24 mouse cellular contexts compared by ENCODE assay signal in the genomic region with DNA sequence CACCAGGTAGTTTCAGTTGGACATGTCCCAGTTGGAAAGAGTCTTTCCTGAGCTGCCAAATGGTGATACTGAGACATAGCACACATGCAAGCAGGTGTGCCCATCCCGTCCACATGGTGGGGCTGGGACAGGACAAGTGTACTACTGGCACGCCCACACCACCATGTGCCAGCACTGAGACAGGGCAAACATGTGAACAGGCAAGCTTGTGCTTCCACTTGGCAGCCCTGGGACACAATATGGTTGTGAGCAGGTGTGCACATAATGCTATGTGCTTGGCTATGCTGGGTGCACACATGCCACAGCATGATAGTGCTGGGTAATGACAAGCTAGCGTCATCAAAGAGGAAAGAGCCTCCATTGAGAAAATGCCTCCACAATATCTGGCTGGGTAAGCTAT. TPM values are rescaled to one million over a fixed set of nuclear protein-coding genes. Genes with fewer than 3 reads are reported as not detected.
DNase-seq lines count a peak whose midpoint lies in the region; ATAC-seq lines count a peak whose summit lies in the region.
"Had no signal": no experiment of that assay in that cellular context is flagged by ENCODE, and none has a peak within 500 bp of the region (broad histone marks: within the 10 kb centered on the region; RNA-seq: fewer than 3 reads in every experiment).

No protein-coding gene starts in this region.

- no peak overlapping the region for H3K9ac ChIP-seq in forebrain, embryonic 13.5 days
- H3K9ac ChIP-seq in forebrain, embryonic 12.5 days = no peak overlapping the region
- H3K9ac ChIP-seq in forebrain, embryonic 16.5 days (replicated peaks; ENCODE audit: low read depth, low read length) = no peak overlapping the region
- H3K9ac ChIP-seq: embryonic facial prominence, embryonic 12.5 days; hindbrain, embryonic 14.5 days; intestine, embryonic 15.5 days; limb, embryonic 12.5 days; liver, embryonic 12.5 days; midbrain, embryonic 15.5 days; neural tube, embryonic 12.5 days had no signal

- H3K27me3 ChIP-seq in forebrain, embryonic 13.5 days = no peaks in the 10 kb centered on the region
- H3K27me3 ChIP-seq in forebrain, embryonic 12.5 days = no peaks in the 10 kb centered on the region
- H3K27me3 ChIP-seq in forebrain, embryonic 16.5 days (replicated peaks; ENCODE audit: control insufficient read depth, insufficient read depth, low read length) = no peaks in the 10 kb centered on the region
- H3K27me3 ChIP-seq: embryonic facial prominence, embryonic 12.5 days; intestine, embryonic 15.5 days; limb, embryonic 12.5 days; liver, embryonic 12.5 days; midbrain, embryonic 15.5 days; neural tube, embryonic 12.5 days had no signal

- intact Hi-C loops in left cerebral cortex, postnatal 4 days (cut with DNase I) = no loop called here
- intact Hi-C loops in left cerebral cortex, postnatal 36 days (cut with DNase I) = no loop called here

- ATAC-seq in forebrain, embryonic 13.5 days = peak; percentile 46; the same call in 1 of the 2 replicates
- ATAC-seq in forebrain, embryonic 12.5 days (ENCODE audit: low FRiP score) = no peak
- ATAC-seq in forebrain, embryonic 16.5 days = peak; percentile 90
- ATAC-seq: intestine, embryonic 15.5 days; liver, embryonic 12.5 days; midbrain, embryonic 15.5 days had no signal

- H3K4me3 ChIP-seq in forebrain, embryonic 13.5 days = no peak overlapping the region
- no peak overlapping the region for H3K4me3 ChIP-seq in forebrain, embryonic 12.5 days (replicated peaks)
- no peak overlapping the region for H3K4me3 ChIP-seq in forebrain, embryonic 16.5 days (replicated peaks; ENCODE audit: low read length)
- H3K4me3 ChIP-seq: embryonic facial prominence, embryonic 12.5 days; intestine, embryonic 15.5 days; layer of hippocampus, adult 2 months; limb, embryonic 12.5 days; liver, embryonic 12.5 days; midbrain, embryonic 15.5 days; neural tube, embryonic 12.5 days had no signal

- no peak overlapping the region for H3K27ac ChIP-seq in forebrain, embryonic 13.5 days
- no peak overlapping the region for H3K27ac ChIP-seq in forebrain, embryonic 12.5 days
- no peak overlapping the region for H3K27ac ChIP-seq in forebrain, embryonic 16.5 days (ENCODE audit: low read length)
- H3K27ac ChIP-seq: embryonic facial prominence, embryonic 12.5 days; hindbrain, embryonic 14.5 days; intestine, embryonic 15.5 days; layer of hippocampus, adult 2 months; limb, embryonic 12.5 days; liver, embryonic 12.5 days; midbrain, embryonic 15.5 days; neural tube, embryonic 12.5 days had no signal

- H3K4me2 ChIP-seq in forebrain, embryonic 13.5 days = no peak overlapping the region
- no peak overlapping the region for H3K4me2 ChIP-seq in forebrain, embryonic 12.5 days
- no peak overlapping the region for H3K4me2 ChIP-seq in forebrain, embryonic 16.5 days (ENCODE audit: low read length)
- H3K4me2 ChIP-seq: embryonic facial prominence, embryonic 12.5 days; hindbrain, embryonic 14.5 days; intestine, embryonic 15.5 days; limb, embryonic 12.5 days; liver, embryonic 12.5 days; midbrain, embryonic 15.5 days; neural tube, embryonic 12.5 days had no signal

- H3K36me3 ChIP-seq in forebrain, embryonic 13.5 days (ENCODE audit: poor library complexity, severe bottlenecking) = no peaks in the 10 kb centered on the region
- no peaks in the 10 kb centered on the region for H3K36me3 ChIP-seq in forebrain, embryonic 12.5 days (replicated peaks)
- no peaks in the 10 kb centered on the region for H3K36me3 ChIP-seq in forebrain, embryonic 16.5 days (ENCODE audit: control insufficient read depth, insufficient read depth)
- H3K36me3 ChIP-seq: embryonic facial prominence, embryonic 12.5 days; intestine, embryonic 15.5 days; limb, embryonic 12.5 days; liver, embryonic 12.5 days; midbrain, embryonic 15.5 days; neural tube, embryonic 12.5 days had no signal

- 86% methylated on average over 3 of the region's 3 CpGs for WGBS in forebrain, embryonic 13.5 days
- 91% methylated on average over 3 of the region's 3 CpGs for WGBS in forebrain, embryonic 12.5 days
- WGBS in forebrain, embryonic 16.5 days = 82% methylated on average over 3 of the region's 3 CpGs

- no peaks in the 10 kb centered on the region for H3K9me3 ChIP-seq in forebrain, embryonic 13.5 days (replicated peaks)
- H3K9me3 ChIP-seq in forebrain, embryonic 12.5 days = no peaks in the 10 kb centered on the region
- no peaks in the 10 kb centered on the region for H3K9me3 ChIP-seq in forebrain, embryonic 16.5 days (ENCODE audit: control insufficient read depth, low read length)
- H3K9me3 ChIP-seq: embryonic facial prominence, embryonic 12.5 days; intestine, embryonic 15.5 days; limb, embryonic 12.5 days; liver, embryonic 12.5 days; midbrain, embryonic 15.5 days; neural tube, embryonic 12.5 days had no signal

- peak; percentile 53 for DNase-seq in left cerebral cortex, postnatal 4 days
- DNase-seq in left cerebral cortex, postnatal 36 days (ENCODE audit: low spot score in 2 of 2) = no peak
- peak; percentile 45 to 79 for DNase-seq in layer of hippocampus, postnatal 14 days (ENCODE audit: low spot score in 2 of 2)
- no peak for DNase-seq in lung, postnatal 25 days (ENCODE audit: low spot score)
- DNase-seq: adrenal gland, postnatal 10 days; cerebellum, adult 11 months; gastrocnemius, postnatal 36 days; kidney, adult 8-10 months; kidney, postnatal 14 days; lung, adult 18-20 months; lung, postnatal 14 days; right cerebral cortex, postnatal 25 days; spleen, adult 18-20 months had no signal

- H3K4me1 ChIP-seq in forebrain, embryonic 13.5 days = no peaks in the 10 kb centered on the region
- H3K4me1 ChIP-seq in forebrain, embryonic 12.5 days = no peaks in the 10 kb centered on the region
- no peaks in the 10 kb centered on the region for H3K4me1 ChIP-seq in forebrain, embryonic 16.5 days (replicated peaks; ENCODE audit: control insufficient read depth, insufficient read depth, low read length)
- H3K4me1 ChIP-seq: embryonic facial prominence, embryonic 12.5 days; intestine, embryonic 15.5 days; limb, embryonic 12.5 days; liver, embryonic 12.5 days; midbrain, embryonic 15.5 days; neural tube, embryonic 12.5 days had no signal

RNA-seq across cellular contexts. Expression of a gene that starts 8.8 kb away (rescaled TPM):
- 13.9 and 15.1 TPM in 2 replicates for polyA plus RNA-seq in forebrain, embryonic 13.5 days (2015; fragmentation: Nextera tagmentation; extraction: Ambion mirVana)
- polyA plus RNA-seq in forebrain, embryonic 12.5 days (2016; fragmentation: Nextera tagmentation; extraction: Ambion mirVana) = 16.3 and 17.7 TPM in 2 replicates
- total RNA-seq in left cerebral cortex, postnatal 4 days (2021) = 10 to 100 TPM; 27.5 to 27.8 TPM
- total RNA-seq in left cerebral cortex, postnatal 36 days (2021) = 10 to 100 TPM; 21.7 to 26.4 TPM
- polyA plus RNA-seq in forebrain, embryonic 16.5 days (2015; fragmentation: Nextera tagmentation; extraction: Ambion mirVana) = 18.3 and 20.5 TPM in 2 replicates
- total RNA-seq in layer of hippocampus, postnatal 14 days (2021) = 10 to 100 TPM; 24.4 to 26.3 TPM

Comparison
In these comparisons a context has a peak if more than half of its experiments do, and no peak if none do; other contexts are left out.
1. DNase-seq: peak in left cerebral cortex, postnatal 4 days (single experiment) and layer of hippocampus, postnatal 14 days (2 of 2); none in left cerebral cortex, postnatal 36 days (0 of 2) and lung, postnatal 25 days (single experiment).